Mouse (Mus musculus) forebrain, embryonic 16.5 days (tissue): Measurements from ENCODE around the gene Gm49337. TPM values are rescaled to one million over a fixed set of nuclear protein-coding genes. Genes with fewer than 3 reads are reported as not detected.
A peak's percentile ranks its signal among the peaks of the same experiment; 100 is the strongest.

Source experiments
- ATAC-seq: fragments of 200-750 bp; cut with Nextera tagmentation; 2 replicates; pipeline ENCODE4 v1.8.0; 2017; ENCODE audit warnings: mild to moderate bottlenecking, moderate library complexity
- H3K27ac ChIP-seq: fragments of 300-500 bp; sonication (generic); 2 replicates; pipeline ENCODE4 v1.5.1; 2014; ENCODE audit warnings: low read length, control low read depth
- H3K27me3 ChIP-seq: fragments of 300-500 bp; sonication (generic); replicated peaks from 2 replicates; pipeline ENCODE4 v1.6.1; 2014; ENCODE audit warnings: low read length; ENCODE audit not compliant: control insufficient read depth, insufficient read depth
- H3K36me3 ChIP-seq: fragments of 300-500 bp; sonication (generic); 2 replicates; pipeline ENCODE4 v1.6.1; 2014; ENCODE audit not compliant: control insufficient read depth, insufficient read depth
- H3K4me1 ChIP-seq: fragments of 300-500 bp; sonication (generic); replicated peaks from 2 replicates; pipeline ENCODE4 v1.6.1; 2014; ENCODE audit warnings: low read length; ENCODE audit not compliant: control insufficient read depth, insufficient read depth
- H3K4me2 ChIP-seq: fragments of 300-500 bp; sonication (generic); 2 replicates; pipeline ENCODE4 v1.6.1; 2014; ENCODE audit warnings: mild to moderate bottlenecking, low read length, control low read depth
- H3K4me3 ChIP-seq: fragments of 300-500 bp; sonication (generic); replicated peaks from 2 replicates; pipeline ENCODE4 v1.5.1; 2014; ENCODE audit warnings: mild to moderate bottlenecking, low read length, control low read depth
- H3K9ac ChIP-seq: fragments of 300-500 bp; sonication (generic); replicated peaks from 2 replicates; pipeline ENCODE4 v1.6.1; 2014; ENCODE audit warnings: low read depth, low read length, control low read depth
- H3K9me3 ChIP-seq: fragments of 300-500 bp; sonication (generic); 2 replicates; pipeline ENCODE4 v1.6.1; 2016; ENCODE audit warnings: low read length; ENCODE audit not compliant: control insufficient read depth
- WGBS: fragments of 180-500 bp; shearing (Covaris S2); extraction: QIAGEN DNeasy Blood & Tissue Kit; methylation state at CpG from one replicate; pipeline ENCODE4 v1.1.7; 2014; 5-methylcytosine and 5-hydroxymethylcytosine counted together
- polyA plus RNA-seq: library from polyadenylated mRNA; unstranded; fragments of >200 nt; fragmentation: Nextera tagmentation; extraction: Ambion mirVana; gene quantifications from 2 replicates; pipeline ENCODE4 v1.2.1, GENCODE M21; 2015

Gene Gm49337
- polyA plus RNA-seq, 1 experiment from 2014 or later = not detected

- no peak overlapping the region for H3K9ac ChIP-seq
- no peak for ATAC-seq
- H3K27me3 ChIP-seq = no peaks in the 10 kb centered on the region
- no peak overlapping the region for H3K4me2 ChIP-seq
- no peaks in the 10 kb centered on the region for H3K36me3 ChIP-seq
- H3K27ac ChIP-seq = no peak overlapping the region
- WGBS = 89% methylated on average over 4 of the region's 4 CpGs
- no peaks in the 10 kb centered on the region for H3K9me3 ChIP-seq
- H3K4me1 ChIP-seq = peaks cover 17% of the 10 kb centered on the region
- H3K4me3 ChIP-seq = no peak overlapping the region
Observed at GRCm38 (mm10) chr4:116173752-116174151, 568 bp downstream of the Gm49337 start.

- WGBS = 46% methylated on average over 6 of the region's 6 CpGs
- no peak for ATAC-seq
Observed at GRCm38 (mm10) chr4:116174466-116175116, 1.4 kb downstream of the Gm49337 start.

GRCm38 (mm10) chr4:116175136-116175535, 2.0 kb downstream of the Gm49337 start:
- no peak overlapping the region for H3K9ac ChIP-seq
- no peak overlapping the region for H3K27ac ChIP-seq
- H3K4me1 ChIP-seq = peaks cover 17% of the 10 kb centered on the region
- ATAC-seq = no peak
- no peak overlapping the region for H3K4me3 ChIP-seq
- no peaks in the 10 kb centered on the region for H3K9me3 ChIP-seq
- no peaks in the 10 kb centered on the region for H3K27me3 ChIP-seq
- H3K4me2 ChIP-seq = no peak overlapping the region
- H3K36me3 ChIP-seq = no peaks in the 10 kb centered on the region

More at GRCm38 (mm10) chr4:116174466-116175116, 1.4 kb downstream of the Gm49337 start:
- no peaks in the 10 kb centered on the region for H3K9me3 ChIP-seq
- peaks cover 17% of the 10 kb centered on the region for H3K4me1 ChIP-seq
- no peak overlapping the region for H3K4me3 ChIP-seq
- H3K9ac ChIP-seq = no peak overlapping the region
- no peak overlapping the region for H3K27ac ChIP-seq
- no peaks in the 10 kb centered on the region for H3K27me3 ChIP-seq
- H3K4me2 ChIP-seq = no peak overlapping the region
- no peaks in the 10 kb centered on the region for H3K36me3 ChIP-seq

- Histone ChIP-seq H3K9me3 (no peaks in the 10 kb centered on the region), H3K4me1 (peaks cover 17% of the 10 kb centered on the region), H3K27ac (0 out of 2 replicates have a peak overlapping the region, but pooled peaks have one; percentile 41), H3K9ac (no peak overlapping the region), H3K36me3 (no peaks in the 10 kb centered on the region), H3K4me2 (peak overlapping the region; percentile 41), H3K4me3 (no peak overlapping the region), H3K27me3 (no peaks in the 10 kb centered on the region)
- ATAC-seq = peak; percentile 57
- 77% methylated on average over 7 of the region's 7 CpGs for WGBS
Observed at GRCm38 (mm10) chr4:116175711-116176542, 2.7 kb downstream of the Gm49337 start.

- Histone ChIP-seq H3K4me2 (peak overlapping the region; percentile 41), H3K27ac (peak overlapping the region; percentile 41; the same call in 1 of the 2 replicates), H3K9me3 (no peaks in the 10 kb centered on the region), H3K36me3 (no peaks in the 10 kb centered on the region), H3K27me3 (no peaks in the 10 kb centered on the region), H3K4me3 (no peak overlapping the region), H3K4me1 (peaks cover 17% of the 10 kb centered on the region), H3K9ac (peak overlapping the region; percentile 32)
- peak; percentile 89 for ATAC-seq
- WGBS = 18% methylated on average over 10 of the region's 10 CpGs
Observed at GRCm38 (mm10) chr4:116176543-116176988, 3.4 kb downstream of the Gm49337 start.

GRCm38 (mm10) chr4:116177140-116177539, 4.0 kb downstream of the Gm49337 start:
- Histone ChIP-seq H3K36me3 (no peaks in the 10 kb centered on the region), H3K27me3 (no peaks in the 10 kb centered on the region), H3K27ac (peak overlapping the region; percentile 29; the same call in 1 of the 2 replicates), H3K9me3 (no peaks in the 10 kb centered on the region), H3K4me3 (no peak overlapping the region), H3K4me1 (peaks cover 17% of the 10 kb centered on the region), H3K4me2 (peak overlapping the region; percentile 41; the same call in 1 of the 2 replicates), H3K9ac (no peak overlapping the region)
- 0 out of 2 replicates have a peak, but pooled peaks have one; percentile 4 for ATAC-seq
- WGBS = 30% methylated on average over 5 of the region's 5 CpGs

- Histone ChIP-seq H3K4me3 (no peak overlapping the region), H3K27me3 (no peaks in the 10 kb centered on the region), H3K9me3 (no peaks in the 10 kb centered on the region), H3K4me1 (peaks cover 3% of the 10 kb centered on the region), H3K36me3 (no peaks in the 10 kb centered on the region), H3K4me2 (no peak overlapping the region), H3K27ac (no peak overlapping the region), H3K9ac (no peak overlapping the region)
- no peak for ATAC-seq
- WGBS = 23% methylated on average over 3 of the region's 3 CpGs
Observed at GRCm38 (mm10) chr4:116182079-116182478, 8.9 kb downstream of the Gm49337 start.

- Histone ChIP-seq H3K36me3 (no peaks in the 10 kb centered on the region), H3K27ac (no peak overlapping the region), H3K4me3 (no peak overlapping the region), H3K4me2 (peak overlapping the region; percentile 25), H3K27me3 (no peaks in the 10 kb centered on the region), H3K9me3 (no peaks in the 10 kb centered on the region), H3K9ac (no peak overlapping the region), H3K4me1 (no peaks in the 10 kb centered on the region)
- ATAC-seq = no peak
- 3% methylated on average over 12 of the region's 12 CpGs for WGBS
Observed at GRCm38 (mm10) chr4:116182745-116183144, 9.6 kb downstream of the Gm49337 start.

- H3K4me3 ChIP-seq = no peak overlapping the region
- H3K4me1 ChIP-seq = no peaks in the 10 kb centered on the region
- H3K27me3 ChIP-seq = no peaks in the 10 kb centered on the region
- no peaks in the 10 kb centered on the region for H3K36me3 ChIP-seq
- no peaks in the 10 kb centered on the region for H3K9me3 ChIP-seq
- H3K4me2 ChIP-seq = no peak overlapping the region
- no peak overlapping the region for H3K9ac ChIP-seq
- 90% methylated on average over 4 of the region's 4 CpGs for WGBS
- ATAC-seq = no peak
- H3K27ac ChIP-seq = no peak overlapping the region
Observed at GRCm38 (mm10) chr4:116185083-116185482, 11.9 kb downstream of the Gm49337 start.
